Mouse (Mus musculus) c-Kit-negative CD71-positive TER-119-positive erythroid progenitor cells, embryonic 14.5 days (primary cell): Measurements from ENCODE around the gene Bicd2.
"Not testable (repeated sequence)": the region's sequence is repeated elsewhere in the genome, so short reads cannot be mapped to it uniquely, and the experiment has no call there.

Experiments
- DNase-seq: peaks from one replicate; pipeline ENCODE4 v3.0.0-alpha.2; 2013; ENCODE audit warnings: low read depth, low spot score

The Bicd2 gene

GRCm38 (mm10) chr13:49360906-49361406, 19.6 kb downstream of the Bicd2 start:
- no peak for DNase-seq

- no peak for DNase-seq
Observed at GRCm38 (mm10) chr13:49362364-49362763, 21.0 kb downstream of the Bicd2 start.

GRCm38 (mm10) chr13:49362804-49363203, 21.4 kb downstream of the Bicd2 start:
- DNase-seq: no peak

- no peak for DNase-seq
Observed at GRCm38 (mm10) chr13:49364716-49365115, 23.3 kb downstream of the Bicd2 start.

- DNase-seq: no peak
Observed at GRCm38 (mm10) chr13:49367657-49368440, 26.5 kb downstream of the Bicd2 start.

GRCm38 (mm10) chr13:49369404-49369803, 28.0 kb downstream of the Bicd2 start:
- DNase-seq: no peak

- DNase-seq: not testable (repeated sequence)
Observed at GRCm38 (mm10) chr13:49370216-49370615, 28.8 kb downstream of the Bicd2 start.

GRCm38 (mm10) chr13:49370916-49371315, 29.5 kb downstream of the Bicd2 start:
- DNase-seq: not testable (repeated sequence)

- no peak for DNase-seq
Observed at GRCm38 (mm10) chr13:49371428-49371899, 30.1 kb downstream of the Bicd2 start.

GRCm38 (mm10) chr13:49372370-49373060, 31.1 kb downstream of the Bicd2 start:
- no peak for DNase-seq

GRCm38 (mm10) chr13:49374304-49374703, 32.9 kb downstream of the Bicd2 start:
- DNase-seq: no peak

GRCm38 (mm10) chr13:49374730-49375129, 33.3 kb downstream of the Bicd2 start:
- no peak for DNase-seq

- DNase-seq: no peak
Observed at GRCm38 (mm10) chr13:49377608-49378007, 36.2 kb downstream of the Bicd2 start.

GRCm38 (mm10) chr13:49379301-49379700, 37.9 kb downstream of the Bicd2 start:
- no peak for DNase-seq

- DNase-seq: peak; percentile 27
Observed at GRCm38 (mm10) chr13:49381230-49381629, 39.8 kb downstream of the Bicd2 start.

GRCm38 (mm10) chr13:49382997-49383396, 41.6 kb downstream of the Bicd2 start:
- DNase-seq: no peak

- no peak for DNase-seq
Observed at GRCm38 (mm10) chr13:49384751-49385463, 43.5 kb downstream of the Bicd2 start.

- peak; percentile 8 for DNase-seq
Observed at GRCm38 (mm10) chr13:49391374-49391773, 50.0 kb downstream of the Bicd2 start.

GRCm38 (mm10) chr13:49393579-49393978, 52.2 kb downstream of the Bicd2 start:
- DNase-seq: no peak

- DNase-seq: no peak
Observed at GRCm38 (mm10) chr13:49394886-49395447, 53.6 kb downstream of the Bicd2 start.

- DNase-seq: no peak
Observed at GRCm38 (mm10) chr13:49396798-49397197, 55.4 kb downstream of the Bicd2 start.

GRCm38 (mm10) chr13:49398191-49398590, 56.8 kb downstream of the Bicd2 start:
- no peak for DNase-seq
